Mouse (Mus musculus) embryonic fibroblast, embryonic 13.5 days (primary cell): ENCODE data around the gene Myh9.

Experiments used
- CTCF ChIP-seq: IDR thresholded peaks from 2 replicates; pipeline ENCODE4 v1.5.1; 2011; ENCODE audit warnings: mild to moderate bottlenecking, control low read depth, low read length, moderate library complexity, borderline replicate concordance; ENCODE audit not compliant: insufficient read depth
- POLR2A ChIP-seq: IDR thresholded peaks from 2 replicates; pipeline ENCODE4 v1.6.1; 2011; ENCODE audit warnings: low read depth, mild to moderate bottlenecking, control low read depth, low read length, moderate library complexity

- no peak for TF ChIP-seq POLR2A
- TF ChIP-seq CTCF, result no peak
These were observed 9.2 kb upstream of the Myh9 start for GRCm38 (mm10) chr15:77851136-77851535.
